Mouse (Mus musculus) hindbrain, postnatal 0 days (tissue): ENCODE measurements around the gene Hoxb7. TPM values are rescaled to one million over a fixed set of nuclear protein-coding genes. Genes with fewer than 3 reads are reported as not detected.

Source experiments
- ATAC-seq: fragments of 200-750 bp; cut with Nextera tagmentation; 2 replicates; pipeline ENCODE4 v1.8.0; 2017; ENCODE audit warnings: mild to moderate bottlenecking, moderate TSS enrichment, moderate library complexity
- DNase-seq: peaks from one replicate; pipeline ENCODE4 v3.0.0-alpha.2; 2015; ENCODE audit warnings: low spot score
- H3K27ac ChIP-seq: fragments of 300-500 bp; sonication (generic); 2 replicates; pipeline ENCODE4 v1.5.1; 2014; ENCODE audit warnings: mild to moderate bottlenecking
- H3K27me3 ChIP-seq: fragments of 300-500 bp; sonication (generic); 2 replicates; pipeline ENCODE4 v1.6.1; 2014; ENCODE audit warnings: low read length, mixed read lengths; ENCODE audit not compliant: insufficient read depth
- H3K36me3 ChIP-seq: fragments of 300-500 bp; sonication (generic); 2 replicates; pipeline ENCODE4 v1.6.1; 2014; ENCODE audit warnings: low read length, mixed read lengths; ENCODE audit not compliant: insufficient read depth
- H3K4me1 ChIP-seq: fragments of 300-500 bp; sonication (generic); 2 replicates; pipeline ENCODE4 v1.6.1; 2014; ENCODE audit warnings: antibody characterized with exemption, low read length, mixed read lengths; ENCODE audit not compliant: insufficient read depth
- H3K4me2 ChIP-seq: fragments of 300-500 bp; sonication (generic); 2 replicates; pipeline ENCODE4 v1.6.1; 2014; ENCODE audit warnings: low read depth, mild to moderate bottlenecking, low read length, moderate library complexity, mixed read lengths
- H3K4me3 ChIP-seq: fragments of 300-500 bp; sonication (generic); 2 replicates; pipeline ENCODE4 v1.5.1; 2014; ENCODE audit warnings: low read length
- H3K9ac ChIP-seq: fragments of 300-500 bp; sonication (generic); replicated peaks from 2 replicates; pipeline ENCODE4 v1.6.1; 2014; ENCODE audit warnings: mild to moderate bottlenecking, low read length, moderate library complexity, mixed read lengths
- H3K9me3 ChIP-seq: fragments of 300-500 bp; sonication (generic); 2 replicates; pipeline ENCODE4 v1.6.1; 2016; ENCODE audit warnings: low read length, mixed read lengths
- CTCF ChIP-seq: IDR thresholded peaks from 2 replicates; pipeline ENCODE4 v1.5.1; 2016; ENCODE audit warnings: antibody characterized with exemption, control low read depth, low read depth
- WGBS: fragments of 180-500 bp; shearing (Covaris S2); extraction: QIAGEN DNeasy Blood & Tissue Kit; methylation state at CpG from one replicate; pipeline ENCODE4 v1.1.7; 2014; 5-methylcytosine and 5-hydroxymethylcytosine counted together
- polyA plus RNA-seq: library from polyadenylated mRNA; unstranded; fragments of >200 nt; fragmentation: Nextera tagmentation; extraction: Ambion mirVana; gene quantifications from 2 replicates; pipeline ENCODE4 v1.2.1, GENCODE M21; 2015
- total RNA-seq: library from RNA; depleted of rRNA; stranded (reverse); fragments of >200 nt; gene quantifications from 2 replicates; pipeline ENCODE4 v1.2.3, GENCODE M21; 2014

Hoxb7 gene
- total and polyA plus RNA-seq, 2 experiments from 2014 or later: 10.1 to 11.0 TPM

DNA sequence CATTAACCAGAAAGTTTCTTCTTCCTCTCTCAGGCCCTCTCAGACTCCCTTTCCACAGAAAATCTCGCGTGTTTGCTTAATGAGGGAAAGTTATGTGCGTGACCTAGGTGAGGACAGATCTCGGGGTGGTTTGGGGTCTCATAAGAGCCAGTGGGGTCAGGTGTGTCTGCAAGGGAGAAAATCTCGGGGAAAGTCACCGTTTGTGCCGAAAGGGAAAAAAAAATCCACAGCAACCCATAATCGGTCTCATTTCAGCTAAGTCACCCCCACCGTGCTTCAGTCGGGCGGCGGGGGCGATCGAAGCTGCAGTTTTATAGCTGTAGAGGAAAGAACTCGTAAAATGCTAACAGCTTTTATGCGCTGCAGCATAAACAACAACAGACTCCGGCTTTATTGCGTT is 5.0 kb upstream of the Hoxb7 start:
- H3K4me2 ChIP-seq: no peak overlapping the region
- no peaks in the 10 kb centered on the region for H3K9me3 ChIP-seq
- DNase-seq: no peak
- no peak for TF ChIP-seq CTCF
- H3K4me3 ChIP-seq: no peak overlapping the region
- H3K9ac ChIP-seq: no peak overlapping the region
- 6% methylated on average over 18 of the region's 18 CpGs for WGBS
- no peak for ATAC-seq
- no peaks in the 10 kb centered on the region for H3K4me1 ChIP-seq
- H3K36me3 ChIP-seq: no peaks in the 10 kb centered on the region
- peaks cover 75% of the 10 kb centered on the region for H3K27me3 ChIP-seq
- no peak overlapping the region for H3K27ac ChIP-seq

- no peak within 1 kb of the TSS for H3K4me2 ChIP-seq
- DNase-seq: no peak
- 2% methylated on average over 27 of the region's 27 CpGs for WGBS
Measured at GRCm38 (mm10) chr11:96281855-96282570, 4.4 kb upstream of the Hoxb7 start, which contains the start of gene Hoxb8. Hoxb8 (plus strand) TSS chr11:96281905.

DNA sequence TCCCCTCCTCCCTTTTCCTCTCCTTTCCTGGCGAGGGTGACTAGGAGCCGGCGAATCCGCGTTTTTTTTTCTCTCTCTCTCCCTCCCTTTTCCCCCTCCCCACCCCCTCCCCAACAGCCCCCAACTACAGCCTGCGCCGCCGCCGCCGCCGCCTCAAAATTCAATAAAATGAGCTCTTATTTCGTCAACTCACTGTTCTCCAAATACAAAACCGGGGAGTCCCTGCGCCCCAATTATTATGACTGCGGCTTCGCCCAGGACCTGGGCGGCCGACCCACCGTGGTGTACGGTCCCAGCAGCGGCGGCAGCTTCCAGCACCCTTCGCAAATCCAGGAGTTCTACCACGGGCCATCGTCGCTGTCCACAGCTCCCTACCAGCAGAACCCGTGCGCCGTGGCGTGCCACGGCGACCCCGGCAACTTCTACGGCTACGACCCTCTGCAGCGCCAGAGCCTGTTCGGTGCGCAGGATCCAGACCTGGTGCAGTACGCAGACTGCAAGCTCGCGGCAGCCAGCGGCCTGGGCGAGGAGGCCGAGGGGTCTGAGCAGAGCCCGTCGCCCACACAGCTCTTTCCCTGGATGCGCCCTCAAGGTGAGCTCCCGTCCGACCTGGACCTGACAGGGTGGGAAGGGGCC is 3.5 kb upstream of the Hoxb7 start:
- no peak overlapping the region for H3K9ac ChIP-seq

More at GRCm38 (mm10) chr11:96281855-96282570, 4.4 kb upstream of the Hoxb7 start, which contains the start of gene Hoxb8:
- ATAC-seq: 0 out of 2 replicates have a peak, but pooled peaks have one; percentile 42
- H3K4me1 ChIP-seq: no peaks in the 10 kb centered on the region
- H3K9me3 ChIP-seq: no peaks in the 10 kb centered on the region
- H3K4me3 ChIP-seq: peak within 1 kb of the TSS; percentile 31
- no peaks in the 10 kb centered on the region for H3K36me3 ChIP-seq
- H3K9ac ChIP-seq: no peak within 1 kb of the TSS
- H3K27ac ChIP-seq: no peak within 1 kb of the TSS
- H3K27me3 ChIP-seq: peaks cover 75% of the 10 kb centered on the region
- TF ChIP-seq CTCF: no peak

DNA sequence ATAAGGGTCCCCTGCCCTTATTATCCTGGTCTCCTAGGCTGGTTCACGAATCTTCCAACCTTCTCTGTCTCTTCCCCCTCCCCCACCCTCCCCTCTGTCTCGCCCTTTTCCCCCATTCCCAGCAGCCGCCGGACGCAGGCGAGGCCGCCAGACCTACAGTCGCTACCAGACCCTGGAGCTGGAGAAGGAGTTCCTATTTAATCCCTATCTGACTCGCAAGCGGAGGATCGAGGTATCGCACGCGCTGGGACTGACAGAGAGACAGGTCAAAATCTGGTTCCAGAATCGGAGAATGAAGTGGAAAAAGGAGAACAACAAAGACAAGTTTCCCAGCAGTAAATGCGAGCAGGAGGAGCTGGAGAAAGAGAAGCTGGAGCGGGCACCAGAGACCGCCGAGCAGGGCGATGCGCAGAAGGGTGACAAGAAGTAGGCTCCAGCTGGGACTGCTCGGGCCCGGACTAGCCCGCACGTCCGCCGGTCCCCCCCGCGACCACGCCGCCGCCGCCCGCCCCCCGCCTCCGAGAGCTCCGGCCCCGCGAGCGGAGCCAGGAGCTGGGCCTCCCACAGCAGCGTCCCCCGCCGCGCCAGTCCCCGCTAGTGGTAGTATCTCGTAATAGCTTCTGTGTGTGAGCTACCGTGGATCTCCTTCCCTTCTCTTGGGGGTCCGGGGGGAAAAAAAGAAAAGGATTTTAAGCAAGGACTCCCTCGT is 2.2 kb upstream of the Hoxb7 start:
- peaks cover 87% of the 10 kb centered on the region for H3K27me3 ChIP-seq
- no peaks in the 10 kb centered on the region for H3K4me1 ChIP-seq
- DNase-seq (no peak), ATAC-seq (peak; percentile 8; the same call in 1 of the 2 replicates)
- peak overlapping the region; percentile 31 for H3K4me3 ChIP-seq
- no peak overlapping the region; the same call in 1 of the 2 replicates for H3K27ac ChIP-seq
- H3K36me3 ChIP-seq: no peaks in the 10 kb centered on the region
- H3K4me2 ChIP-seq: peak overlapping the region; percentile 50
- no peaks in the 10 kb centered on the region for H3K9me3 ChIP-seq
- H3K9ac ChIP-seq: no peak overlapping the region
- WGBS: 0% methylated on average over 48 of the region's 49 CpGs
- 0 out of 2 replicates have a peak, but pooled peaks have one; percentile 27 for TF ChIP-seq CTCF

More for the DNA sequence above, 3.5 kb upstream of the Hoxb7 start:
- under 1% methylated on average over 49 of the region's 49 CpGs for whole genome bisulfite sequencing
- H3K36me3 ChIP-seq: no peaks in the 10 kb centered on the region
- peak overlapping the region; percentile 51 for H3K27ac ChIP-seq
- no peak for ATAC-seq
- no peaks in the 10 kb centered on the region for H3K4me1 ChIP-seq
- DNase-seq: no peak
- H3K27me3 ChIP-seq: peaks cover 84% of the 10 kb centered on the region
- H3K4me2 ChIP-seq: peak overlapping the region; percentile 50; the same call in 1 of the 2 replicates
- peak overlapping the region; percentile 31 for H3K4me3 ChIP-seq
- TF ChIP-seq CTCF: no peak
- H3K9me3 ChIP-seq: no peaks in the 10 kb centered on the region

- peaks cover 87% of the 10 kb centered on the region for H3K27me3 ChIP-seq
- DNase-seq (no peak), ATAC-seq (peak; percentile 58; the same call in 1 of the 2 replicates)
- H3K36me3 ChIP-seq: no peaks in the 10 kb centered on the region
- TF ChIP-seq CTCF: no peak
- H3K4me2 ChIP-seq: peak overlapping the region; percentile 50
- no peak overlapping the region for H3K9ac ChIP-seq
- no peaks in the 10 kb centered on the region for H3K9me3 ChIP-seq
- no peaks in the 10 kb centered on the region for H3K4me1 ChIP-seq
- 3% methylated on average over 33 of the region's 37 CpGs for WGBS
- no peak overlapping the region; the same call in 1 of the 2 replicates for H3K27ac ChIP-seq
- peak overlapping the region; percentile 31 for H3K4me3 ChIP-seq
Measured at GRCm38 (mm10) chr11:96284774-96285734, 1.4 kb upstream of the Hoxb7 start.
